Mouse (Mus musculus): ENCODE data around the gene Serpinb9b. TPM values are rescaled to one million over a fixed set of nuclear protein-coding genes. Genes with fewer than 3 reads are reported as not detected.

Gene Serpinb9b
- 0.03 TPM in 1 of 2 replicates, not detected in the other for polyA plus RNA-seq (2021; fragmentation: Nextera tagmentation)
- long read RNA-seq, experiment 1, result 0 reads
- long read RNA-seq, experiment 2, result 0 reads

GRCm38 (mm10) chr13:33027244-33027643, at the start of gene Serpinb9b:
Serpinb9b (plus strand) TSS chr13:33027416.

GRCm38 (mm10) chr13:33002950-33003349, 24.3 kb upstream of the Serpinb9b start, which contains the start of gene Serpinb9:
Serpinb9 (plus strand) TSS chr13:33003250.

GRCm38 (mm10) chr13:33078056-33078705, 51.0 kb downstream of the Serpinb9b start, which contains the start of gene Serpinb1b:
Serpinb1b (plus strand) TSS chr13:33078575.

Other genes with a start within 250 kb of the Serpinb9b start
- gene Mylk4, start 243.5 kb upstream of the Serpinb9b start, polyA plus RNA-seq (2021; fragmentation: Nextera tagmentation), result 0.13 TPM in 1 of 2 replicates, not detected in the other
- gene Wrnip1, start 225.4 kb upstream of the Serpinb9b start, polyA plus RNA-seq (2021; fragmentation: Nextera tagmentation), result 20.5 and 48.2 TPM in 2 replicates
- not detected in 2 replicates for gene D930007J09Rik, start 224.6 kb upstream of the Serpinb9b start, polyA plus RNA-seq (2021; fragmentation: Nextera tagmentation)
- 16.1 and 23.8 TPM in 2 replicates for gene Serpinb1a, start 176.2 kb upstream of the Serpinb9b start, polyA plus RNA-seq (2021; fragmentation: Nextera tagmentation)
- gene Serpinb1c, start 129.2 kb upstream of the Serpinb9b start, polyA plus RNA-seq (2021; fragmentation: Nextera tagmentation), result not detected in 2 replicates
- gene Serpinb6b, start 62.2 kb upstream of the Serpinb9b start, polyA plus RNA-seq (2021; fragmentation: Nextera tagmentation), result 1.9 and 2.0 TPM in 2 replicates
- 3.8 and 4.6 TPM in 2 replicates for gene Serpinb9, start 24.2 kb upstream of the Serpinb9b start, polyA plus RNA-seq (2021; fragmentation: Nextera tagmentation)
- 1.1 and 1.9 TPM in 2 replicates for gene Serpinb1b, start 51.2 kb downstream of the Serpinb9b start, polyA plus RNA-seq (2021; fragmentation: Nextera tagmentation)
- gene Serpinb9c, start 132.3 kb downstream of the Serpinb9b start, polyA plus RNA-seq (2021; fragmentation: Nextera tagmentation), result not detected in 2 replicates
- not detected in 2 replicates for gene Serpinb9d, start 165.5 kb downstream of the Serpinb9b start, polyA plus RNA-seq (2021; fragmentation: Nextera tagmentation)
- gene Serpinb9e, start 222.2 kb downstream of the Serpinb9b start, polyA plus RNA-seq (2021; fragmentation: Nextera tagmentation), result not detected in 2 replicates

All from left cerebral cortex, adult 6 months (tissue).